Mouse (Mus musculus) layer of hippocampus, postnatal 25 days (tissue): ENCODE data around the gene Stat1. TPM values are rescaled to one million over a fixed set of nuclear protein-coding genes. Genes with fewer than 3 reads are reported as not detected.

Source experiments
- DNase-seq, 2 experiments: peaks; one replicate each; pipeline ENCODE4 v3.0.0; 2022; ENCODE audit warnings: mixed read lengths in 2 of 2, low spot score in 1 of 2; ENCODE audit errors: extremely low spot score in 1 of 2
- total RNA-seq, 2 experiments: library from RNA; stranded (reverse); gene quantifications; 2 replicates each; pipeline ENCODE4 v1.2.3; 2021

The Stat1 gene
- total RNA-seq, result 10 to 100 TPM; 17.4 to 19.9 TPM

- DNase-seq, result peak; percentile 69
These were observed at the start of gene Stat1 for GRCm38 (mm10) chr1:52118860-52119591. Stat1 (plus strand) TSS chr1:52119440.

DNA sequence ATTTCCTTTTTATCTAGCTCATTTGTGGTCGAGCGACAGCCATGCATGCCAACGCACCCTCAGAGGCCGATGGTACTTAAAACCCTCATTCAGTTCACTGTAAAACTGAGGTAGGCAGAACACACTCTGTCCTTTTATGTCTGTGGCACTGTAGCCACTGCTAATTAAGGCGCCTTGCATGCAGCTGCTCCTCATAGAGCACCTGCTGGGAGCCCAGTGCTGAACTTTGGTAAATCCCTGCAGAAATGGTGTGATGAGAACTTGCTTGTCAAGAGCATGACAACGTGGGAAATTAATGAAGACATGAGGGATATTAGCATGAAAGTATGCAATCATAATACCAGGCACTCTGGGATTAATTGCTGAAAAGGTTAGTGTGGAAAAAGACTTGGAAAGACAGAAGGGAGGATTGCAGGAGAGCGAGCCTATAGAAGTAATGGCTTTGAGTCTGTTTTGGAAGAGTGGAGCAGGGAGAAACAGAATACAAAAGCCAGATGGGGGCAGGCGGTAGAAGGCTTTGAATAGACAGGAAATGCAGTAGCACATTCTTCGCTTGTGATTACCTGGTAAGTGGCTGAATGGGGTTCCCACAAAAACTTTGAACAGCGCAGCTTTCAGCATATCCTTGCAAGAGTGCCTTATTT is 39.4 kb upstream of the Stat1 start:
- no peak for DNase-seq

DNA sequence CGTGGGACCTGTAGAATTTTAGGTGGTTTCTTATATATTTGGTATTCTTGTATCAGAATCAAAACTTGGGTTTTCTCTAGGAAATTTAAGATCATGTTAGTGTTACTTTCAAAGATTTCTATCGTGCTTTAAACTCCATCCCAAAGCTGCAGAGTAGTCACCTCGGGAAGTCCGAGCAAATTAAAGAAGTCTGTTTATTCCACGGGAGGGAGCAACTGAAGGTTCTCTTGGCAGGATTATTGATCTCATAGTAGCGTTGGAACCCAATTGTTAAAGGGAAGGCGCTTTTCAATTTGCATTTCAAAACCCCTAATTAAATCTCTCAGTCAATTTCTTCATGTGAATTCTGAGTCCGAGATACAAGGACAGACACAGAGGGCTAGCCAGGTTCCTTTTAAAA is 38.9 kb upstream of the Stat1 start:
- DNase-seq, result no peak

DNA sequence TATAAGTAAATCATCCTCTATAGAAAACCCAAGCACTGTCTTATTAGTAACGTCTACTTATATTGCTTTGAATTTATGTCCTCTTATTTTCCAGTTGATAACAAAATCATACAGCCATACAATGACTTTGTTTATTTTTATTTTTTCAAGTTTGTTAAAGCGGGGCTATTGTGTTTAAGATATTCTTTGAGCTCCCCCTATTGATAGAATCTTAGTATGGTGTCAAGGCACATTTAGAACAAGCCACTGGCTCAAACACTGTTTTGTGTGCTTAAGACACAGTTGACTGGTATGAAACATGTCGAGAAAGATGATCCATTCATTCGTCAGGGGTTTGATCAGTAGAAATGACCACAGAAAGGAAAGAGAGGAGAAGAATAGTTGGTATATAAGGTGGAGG is 33.0 kb upstream of the Stat1 start:
- no peak for DNase-seq

DNA sequence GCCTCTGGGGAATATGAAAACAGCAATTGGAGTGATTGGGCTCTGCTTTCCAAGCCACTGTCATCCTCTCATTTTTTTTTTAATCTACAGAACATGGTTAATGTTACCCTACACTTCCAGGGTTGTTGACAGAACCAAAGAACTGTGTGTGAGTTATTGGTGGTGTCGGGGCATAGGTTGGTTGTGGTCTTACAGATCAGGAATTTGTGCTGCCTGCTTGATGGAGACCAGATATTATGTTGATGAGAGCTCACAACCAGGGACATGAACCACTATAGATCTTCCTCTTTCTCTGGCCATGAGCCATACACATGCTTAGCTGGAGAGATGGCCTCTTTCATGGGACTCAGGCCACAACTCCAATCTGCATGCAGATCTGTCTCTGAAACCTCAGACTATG is 32.1 kb upstream of the Stat1 start:
- no peak for DNase-seq

DNA sequence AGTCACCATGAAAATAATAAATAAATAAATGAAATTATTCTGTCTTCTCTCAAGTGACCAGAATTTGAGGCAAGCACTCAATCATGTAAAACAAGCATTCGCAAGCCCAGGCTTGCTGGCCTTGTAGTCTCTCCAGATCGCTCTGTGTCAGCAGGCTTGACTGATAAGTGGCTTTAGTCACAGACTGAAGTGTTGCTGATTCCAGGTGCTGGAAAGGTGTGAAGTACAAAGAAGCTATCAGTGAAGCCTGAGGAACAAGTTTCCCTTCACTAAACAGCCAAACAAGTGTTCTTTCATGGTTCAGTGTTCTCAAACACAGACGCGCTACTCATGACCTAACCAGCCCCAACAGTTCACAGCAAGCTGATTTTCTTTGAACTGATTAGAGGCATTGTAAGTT is 30.6 kb upstream of the Stat1 start:
- no peak for DNase-seq

- DNase-seq, result peak in 1 of 2 experiments; percentile 39
These were observed 20.5 kb upstream of the Stat1 start for GRCm38 (mm10) chr1:52098618-52099232.

DNA sequence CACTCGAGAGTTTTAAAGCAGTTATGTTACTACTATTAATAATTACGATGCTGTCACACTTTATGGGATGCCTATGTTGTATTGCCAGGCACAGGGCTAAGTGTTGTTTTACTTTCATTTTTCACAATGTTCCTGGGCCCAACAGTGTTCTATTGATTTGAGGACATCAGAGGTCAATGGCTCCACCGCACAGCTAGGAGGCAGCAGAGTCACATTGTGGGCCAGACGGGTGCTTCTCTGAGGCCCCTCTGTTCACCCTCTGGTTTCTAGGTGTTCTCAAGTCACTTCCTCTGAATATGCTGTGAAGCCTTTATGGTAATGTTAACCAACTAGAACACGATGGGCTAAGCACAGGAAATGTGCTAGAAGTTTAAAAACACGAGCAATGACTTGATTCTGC is 18.7 kb upstream of the Stat1 start:
- DNase-seq, result no peak

- DNase-seq, result no peak
These were observed 16.4 kb upstream of the Stat1 start for GRCm38 (mm10) chr1:52102795-52103194.

- DNase-seq, result no peak
These were observed 12.0 kb upstream of the Stat1 start for GRCm38 (mm10) chr1:52107206-52107605.

- DNase-seq, result no peak
These were observed 8.0 kb upstream of the Stat1 start for GRCm38 (mm10) chr1:52111217-52111616.

- DNase-seq, result no peak
These were observed 6.9 kb upstream of the Stat1 start for GRCm38 (mm10) chr1:52112301-52112700.

DNA sequence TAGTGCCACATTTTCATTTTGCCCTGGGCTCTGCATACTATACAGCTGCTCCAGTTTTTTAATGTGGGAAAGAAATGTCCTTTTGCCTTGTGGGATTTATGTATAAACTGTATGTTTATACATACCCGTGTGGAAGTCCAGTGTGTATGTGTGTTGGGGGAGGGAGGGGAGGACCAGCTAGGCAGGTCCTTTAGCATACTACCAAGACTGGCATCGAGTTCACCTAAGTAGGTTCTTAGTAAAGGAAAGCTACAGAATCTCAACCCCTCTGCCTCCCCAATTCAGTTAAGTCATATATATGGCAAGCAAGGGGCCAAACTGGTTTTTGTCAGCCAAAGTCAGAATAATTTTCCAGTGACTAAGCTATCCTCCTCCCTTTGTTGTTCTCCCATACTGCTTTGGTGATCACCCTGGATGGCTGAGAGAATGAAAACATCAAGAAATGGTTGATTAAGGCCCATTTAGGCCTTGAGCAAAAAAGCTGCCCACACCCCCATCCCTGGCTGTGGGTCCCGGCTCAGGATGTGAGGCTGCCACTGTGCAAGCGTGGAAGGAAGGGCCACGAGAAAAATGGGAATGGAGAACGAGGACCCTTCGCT is 6.1 kb upstream of the Stat1 start:
- DNase-seq, result no peak

DNA sequence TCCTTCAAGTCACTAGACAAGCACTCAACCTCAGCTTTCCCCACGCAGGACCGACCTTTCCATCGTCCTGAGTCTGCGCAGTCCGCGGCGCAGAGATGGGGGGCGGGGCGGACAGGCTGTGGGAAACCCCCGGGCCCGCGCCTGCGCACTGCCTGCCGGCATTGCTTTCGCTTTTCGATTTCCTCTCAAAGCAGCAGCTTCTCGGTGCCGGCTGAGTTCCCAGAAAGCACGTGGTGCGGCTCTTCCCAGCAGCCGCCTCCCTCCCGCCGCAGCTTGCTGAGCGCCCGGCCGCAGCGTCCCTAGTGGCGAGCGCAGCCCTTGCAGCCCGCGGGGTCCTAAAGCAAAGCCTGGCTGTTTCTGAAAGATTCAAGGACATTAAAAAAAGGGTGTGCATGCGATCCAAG is 5.6 kb upstream of the Stat1 start:
- DNase-seq, result peak; percentile 99 to 100

GRCm38 (mm10) chr1:52116441-52116840 is 2.8 kb upstream of the Stat1 start:
- no peak for DNase-seq

DNA sequence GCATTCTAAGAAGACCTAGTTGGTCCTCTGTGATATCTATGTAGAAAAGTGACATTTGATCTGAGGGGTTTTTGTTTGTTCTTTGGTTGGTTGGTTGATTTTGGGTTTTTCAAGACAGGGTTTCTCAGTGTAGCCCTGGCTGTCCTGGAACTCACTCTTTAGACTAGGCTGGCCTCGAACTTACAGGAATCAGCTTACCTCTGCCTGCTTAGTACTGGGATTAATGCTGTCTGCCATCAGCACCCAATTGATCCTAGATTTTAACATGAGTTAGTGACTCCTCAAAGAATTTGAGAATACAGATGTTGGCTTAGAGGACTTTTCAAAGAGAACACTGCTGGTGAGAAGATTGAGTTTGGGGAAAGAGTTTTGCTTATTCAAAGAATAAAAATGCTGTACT is 1.5 kb upstream of the Stat1 start:
- no peak for DNase-seq

DNA sequence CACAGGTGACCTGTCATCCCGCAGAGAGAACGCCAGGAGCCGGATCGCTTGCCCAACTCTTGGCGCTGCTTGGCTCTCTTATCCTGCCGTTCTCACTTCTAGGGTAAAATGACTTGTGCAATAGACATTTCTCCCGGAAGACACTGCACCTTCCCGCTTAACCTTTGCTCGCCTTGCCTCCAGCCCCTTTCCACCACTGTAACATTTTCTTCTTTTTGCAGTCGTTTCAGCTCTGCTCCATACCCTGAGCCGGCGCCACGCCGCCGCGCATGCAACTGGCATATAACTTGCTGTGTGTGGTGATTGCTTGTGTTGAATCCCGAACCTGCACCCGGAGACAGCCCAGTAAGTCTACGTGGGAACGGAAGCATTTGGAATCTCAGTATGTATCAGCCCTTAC is 451 bp downstream of the Stat1 start:
- DNase-seq, result peak in 1 of 2 experiments; percentile 11

DNA sequence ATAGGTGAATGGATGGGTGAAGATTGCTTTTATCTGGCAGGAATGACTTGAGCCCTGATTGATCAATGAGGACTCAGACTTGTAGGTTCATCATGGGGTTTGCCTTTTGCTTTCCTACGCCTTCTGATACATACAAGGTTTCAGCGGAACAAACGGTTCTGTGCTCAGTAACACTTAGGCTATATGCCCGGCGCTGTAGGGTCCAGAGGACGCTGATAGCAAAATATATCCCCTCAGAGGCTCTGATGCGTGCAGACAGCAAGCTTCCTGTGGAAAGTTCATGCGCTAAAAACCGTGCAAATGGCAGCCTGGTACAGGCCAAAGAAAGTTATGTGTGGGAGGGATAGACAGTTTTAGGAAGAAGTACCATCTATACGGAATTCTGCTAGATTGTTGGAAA is 951 bp downstream of the Stat1 start:
- no peak for DNase-seq

- DNase-seq, result no peak
These were observed 1.8 kb downstream of the Stat1 start for GRCm38 (mm10) chr1:52121052-52121451.

- DNase-seq, result no peak
These were observed 5.6 kb downstream of the Stat1 start for GRCm38 (mm10) chr1:52124818-52125217.

- no peak for DNase-seq
These were observed 8.1 kb downstream of the Stat1 start for GRCm38 (mm10) chr1:52127350-52127749.
